Mouse (Mus musculus) lung, postnatal 0 days (tissue): ENCODE results near the gene Gm11084. TPM values are rescaled to one million over a fixed set of nuclear protein-coding genes. Genes with fewer than 3 reads are reported as not detected.
A peak's percentile ranks its signal among the peaks of the same experiment; 100 is the strongest.

Experiments used
- ATAC-seq: fragments of 200-750 bp; cut with Nextera tagmentation; 2 replicates; pipeline ENCODE4 v1.8.0; 2017; ENCODE audit warnings: moderate library complexity
- DNase-seq: peaks from one replicate; pipeline ENCODE4 v3.0.0-alpha.2; 2016; ENCODE audit warnings: low spot score
- H3K27ac ChIP-seq: fragments of 300-500 bp; sonication (generic); 2 replicates; pipeline ENCODE4 v1.5.1; 2014; ENCODE audit warnings: antibody characterized with exemption, mild to moderate bottlenecking, low read length, mixed read lengths
- H3K27me3 ChIP-seq: fragments of 300-500 bp; sonication (generic); replicated peaks from 2 replicates; pipeline ENCODE4 v1.6.1; 2014; ENCODE audit warnings: low read length, mixed read lengths; ENCODE audit not compliant: insufficient read depth
- H3K36me3 ChIP-seq: fragments of 300-500 bp; sonication (generic); 2 replicates; pipeline ENCODE4 v1.6.1; 2014; ENCODE audit warnings: low read length, mixed read lengths; ENCODE audit not compliant: insufficient read depth
- H3K4me1 ChIP-seq: fragments of 300-500 bp; sonication (generic); 2 replicates; pipeline ENCODE4 v1.6.1; 2014; ENCODE audit warnings: antibody characterized with exemption, low read depth, low read length, mixed read lengths; ENCODE audit not compliant: insufficient read depth
- H3K4me2 ChIP-seq: fragments of 300-500 bp; sonication (generic); replicated peaks from 2 replicates; pipeline ENCODE4 v1.6.1; 2014; ENCODE audit warnings: low read depth, mild to moderate bottlenecking, low read length, moderate library complexity, mixed read lengths
- H3K4me3 ChIP-seq: fragments of 300-500 bp; sonication (generic); 2 replicates; pipeline ENCODE4 v1.5.1; 2014; ENCODE audit warnings: low read depth, low read length
- H3K9ac ChIP-seq: fragments of 300-500 bp; sonication (generic); replicated peaks from 2 replicates; pipeline ENCODE4 v1.6.1; 2014; ENCODE audit warnings: low read depth, mild to moderate bottlenecking
- H3K9me3 ChIP-seq: fragments of 300-500 bp; sonication (generic); 2 replicates; pipeline ENCODE4 v1.6.1; 2016; ENCODE audit warnings: low read length, mixed read lengths
- CTCF ChIP-seq: IDR thresholded peaks from 2 replicates; pipeline ENCODE4 v1.5.1; 2016; ENCODE audit warnings: antibody characterized with exemption, mild to moderate bottlenecking
- EP300 ChIP-seq: IDR thresholded peaks from 2 replicates; pipeline ENCODE4 v1.6.1; 2016; ENCODE audit warnings: antibody characterized with exemption, mild to moderate bottlenecking, control low read depth
- WGBS: fragments of 180-500 bp; shearing (Covaris S2); extraction: QIAGEN DNeasy Blood & Tissue Kit; methylation state at CpG from one replicate; pipeline ENCODE4 v1.1.7; 2014; 5-methylcytosine and 5-hydroxymethylcytosine counted together
- polyA plus RNA-seq: library from polyadenylated mRNA; unstranded; fragments of >200 nt; fragmentation: Nextera tagmentation; extraction: Ambion mirVana; gene quantifications from 2 replicates; pipeline ENCODE4 v1.2.1, GENCODE M21; 2015

The Gm11084 gene
- not detected in 2 replicates for polyA plus RNA-seq

GRCm38 (mm10) chr2:72986616-72987015 is at the start of gene Gm11084:
Gm11084 (minus strand) TSS chr2:72986716.
- TF ChIP-seq EP300 (no peak), CTCF (no peak)
- H3K4me3 ChIP-seq = no peak within 1 kb of the TSS
- 92% methylated on average over 5 of the region's 5 CpGs for WGBS
- no peak within 1 kb of the TSS for H3K9ac ChIP-seq
- peaks cover 8% of the 10 kb centered on the region for H3K9me3 ChIP-seq
- H3K36me3 ChIP-seq = no peaks in the 10 kb centered on the region
- H3K4me1 ChIP-seq = no peaks in the 10 kb centered on the region
- no peak within 1 kb of the TSS for H3K27ac ChIP-seq
- ATAC-seq (no peak), DNase-seq (no peak)
- H3K4me2 ChIP-seq = no peak within 1 kb of the TSS
- no peaks in the 10 kb centered on the region for H3K27me3 ChIP-seq

- no peaks in the 10 kb centered on the region for H3K4me1 ChIP-seq
- H3K27ac ChIP-seq = no peak overlapping the region
- DNase-seq (no peak), ATAC-seq (no peak)
- 67% methylated on average over 7 of the region's 7 CpGs for WGBS
- no peaks in the 10 kb centered on the region for H3K9me3 ChIP-seq
- H3K27me3 ChIP-seq = no peaks in the 10 kb centered on the region
- no peaks in the 10 kb centered on the region for H3K36me3 ChIP-seq
- H3K4me3 ChIP-seq = no peak overlapping the region
- no peak for TF ChIP-seq CTCF
- no peak overlapping the region for H3K4me2 ChIP-seq
- no peak overlapping the region for H3K9ac ChIP-seq
Observed at GRCm38 (mm10) chr2:73031061-73032055, 44.8 kb upstream of the Gm11084 start.

GRCm38 (mm10) chr2:73029846-73030245 is 43.3 kb upstream of the Gm11084 start:
- Histone ChIP-seq H3K4me3 (no peak overlapping the region), H3K36me3 (no peaks in the 10 kb centered on the region), H3K4me1 (no peaks in the 10 kb centered on the region), H3K27ac (no peak overlapping the region), H3K9ac (no peak overlapping the region), H3K4me2 (no peak overlapping the region), H3K27me3 (no peaks in the 10 kb centered on the region), H3K9me3 (no peaks in the 10 kb centered on the region)
- no peak for ATAC-seq
- no peak for DNase-seq
- no peak for TF ChIP-seq EP300
- TF ChIP-seq CTCF = no peak
- WGBS = 89% methylated on average over 3 of the region's 3 CpGs

GRCm38 (mm10) chr2:73028019-73028418 is 41.5 kb upstream of the Gm11084 start:
- DNase-seq = no peak
- Histone ChIP-seq H3K27me3 (no peaks in the 10 kb centered on the region), H3K4me1 (no peaks in the 10 kb centered on the region), H3K36me3 (no peaks in the 10 kb centered on the region), H3K9ac (no peak overlapping the region), H3K4me3 (no peak overlapping the region), H3K9me3 (no peaks in the 10 kb centered on the region), H3K4me2 (no peak overlapping the region), H3K27ac (no peak overlapping the region)
- TF ChIP-seq EP300 (no peak), CTCF (no peak)
- ATAC-seq = no peak
- WGBS = 49% methylated on average over 3 of the region's 3 CpGs

- no peak overlapping the region for H3K9ac ChIP-seq
- no peaks in the 10 kb centered on the region for H3K27me3 ChIP-seq
- peak; percentile 61 for DNase-seq
- TF ChIP-seq CTCF = no peak
- TF ChIP-seq EP300 = no peak
- 27% methylated on average over 3 of the region's 3 CpGs for WGBS
- H3K27ac ChIP-seq = no peak overlapping the region
- no peak for ATAC-seq
- no peaks in the 10 kb centered on the region for H3K36me3 ChIP-seq
- no peaks in the 10 kb centered on the region for H3K9me3 ChIP-seq
- no peak overlapping the region for H3K4me2 ChIP-seq
- no peak overlapping the region for H3K4me3 ChIP-seq
- H3K4me1 ChIP-seq = no peaks in the 10 kb centered on the region
Observed at GRCm38 (mm10) chr2:73027126-73027525, 40.6 kb upstream of the Gm11084 start.

- no peak overlapping the region for H3K9ac ChIP-seq
- peak; percentile 73 for ATAC-seq
- no peak overlapping the region for H3K4me2 ChIP-seq
- no peak overlapping the region for H3K4me3 ChIP-seq
- no peak overlapping the region for H3K27ac ChIP-seq
- H3K27me3 ChIP-seq = no peaks in the 10 kb centered on the region
- peak; percentile 60 for DNase-seq
- TF ChIP-seq EP300 (no peak), CTCF (no peak)
- no peaks in the 10 kb centered on the region for H3K36me3 ChIP-seq
- WGBS = 43% methylated on average over 6 of the region's 6 CpGs
- H3K4me1 ChIP-seq = no peaks in the 10 kb centered on the region
- no peaks in the 10 kb centered on the region for H3K9me3 ChIP-seq
Observed at GRCm38 (mm10) chr2:73023803-73024202, 37.3 kb upstream of the Gm11084 start.
